Mouse (Mus musculus) kidney, postnatal 10 days (tissue): Measurements from ENCODE around the gene Zfp664.

Experiments
- DNase-seq: peaks from one replicate; pipeline ENCODE4 v3.0.0; 2021; ENCODE audit warnings: mixed read lengths

Gene Zfp664

DNA sequence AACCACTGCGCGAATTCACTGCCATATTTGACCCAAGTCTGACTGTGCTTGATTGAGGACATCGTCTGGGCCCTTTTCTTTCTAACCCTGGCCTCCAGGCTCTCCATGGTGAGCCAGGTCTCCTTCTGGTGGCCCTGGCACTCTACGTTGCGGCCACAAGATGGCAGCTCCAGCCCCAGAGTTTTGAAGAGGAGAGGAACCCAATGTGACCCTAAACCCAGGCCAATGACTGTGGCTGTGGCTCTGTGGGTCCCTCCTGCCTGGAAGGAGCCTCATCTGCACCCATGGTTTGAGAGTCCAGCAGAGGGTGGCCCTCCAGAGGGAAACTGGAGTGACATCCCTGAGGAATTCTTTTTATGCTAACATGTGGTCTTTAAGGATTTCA is 67.6 kb downstream of the Zfp664 start:
- DNase-seq: peak; percentile 73

DNA sequence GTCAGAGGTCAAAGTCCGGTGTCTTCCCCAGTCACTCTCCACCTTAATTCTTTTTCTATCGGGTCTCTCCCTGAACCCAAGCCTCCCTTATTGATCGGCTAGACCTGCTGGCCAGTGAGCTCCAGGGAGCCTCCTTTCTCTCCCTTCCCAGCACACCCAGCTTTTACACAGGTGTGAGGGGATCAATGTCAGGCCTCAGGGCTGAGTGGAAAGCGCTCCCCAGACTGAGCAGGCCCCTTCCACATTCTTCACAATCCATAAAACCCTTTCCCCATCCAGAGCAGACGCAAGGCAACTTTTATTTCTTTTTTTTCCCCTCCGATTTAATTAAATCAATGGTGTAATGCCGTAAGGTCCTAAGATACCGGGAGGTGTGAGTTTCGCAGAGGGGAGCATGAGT is 68.1 kb downstream of the Zfp664 start:
- no peak for DNase-seq

DNA sequence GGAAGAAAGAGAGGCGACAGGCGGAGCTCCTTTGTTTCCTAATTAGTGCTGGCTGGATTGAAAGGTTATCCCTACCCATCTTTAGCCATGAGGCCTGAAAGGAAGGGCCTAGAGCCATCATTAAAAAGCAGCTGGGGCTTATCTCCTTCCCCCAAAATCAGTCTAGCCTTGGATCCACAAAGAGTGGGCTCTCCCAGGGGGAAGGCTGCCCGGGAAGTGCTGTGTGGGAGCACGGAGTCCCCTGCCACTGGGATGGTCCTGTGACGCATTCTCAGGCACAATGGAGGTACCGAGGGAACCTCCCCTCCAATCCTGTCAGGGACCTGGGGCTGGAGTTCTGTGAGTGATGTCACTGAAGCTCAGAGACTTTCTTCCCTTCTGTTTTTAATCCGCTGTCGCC is 68.6 kb downstream of the Zfp664 start:
- no peak for DNase-seq

DNA sequence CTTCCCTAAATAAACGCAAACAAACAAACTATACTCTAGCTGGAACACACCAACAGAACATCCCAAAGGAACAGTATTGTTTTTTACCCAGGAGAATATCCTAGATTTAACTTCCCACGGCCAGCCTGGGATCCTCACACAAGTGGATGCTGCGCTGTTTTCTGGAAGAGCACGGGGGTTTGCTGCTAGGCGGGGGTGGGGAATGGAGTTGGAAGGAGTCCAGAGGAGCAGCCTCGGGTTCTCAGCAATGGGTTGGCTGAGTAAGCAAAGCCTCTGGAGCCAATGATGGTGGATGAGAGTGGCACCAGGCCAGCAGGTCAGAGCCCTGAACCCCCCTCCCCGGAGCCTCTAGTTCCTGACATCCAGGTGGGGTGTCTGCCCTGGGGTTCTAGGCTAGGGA is 72.1 kb downstream of the Zfp664 start:
- no peak for DNase-seq

DNA sequence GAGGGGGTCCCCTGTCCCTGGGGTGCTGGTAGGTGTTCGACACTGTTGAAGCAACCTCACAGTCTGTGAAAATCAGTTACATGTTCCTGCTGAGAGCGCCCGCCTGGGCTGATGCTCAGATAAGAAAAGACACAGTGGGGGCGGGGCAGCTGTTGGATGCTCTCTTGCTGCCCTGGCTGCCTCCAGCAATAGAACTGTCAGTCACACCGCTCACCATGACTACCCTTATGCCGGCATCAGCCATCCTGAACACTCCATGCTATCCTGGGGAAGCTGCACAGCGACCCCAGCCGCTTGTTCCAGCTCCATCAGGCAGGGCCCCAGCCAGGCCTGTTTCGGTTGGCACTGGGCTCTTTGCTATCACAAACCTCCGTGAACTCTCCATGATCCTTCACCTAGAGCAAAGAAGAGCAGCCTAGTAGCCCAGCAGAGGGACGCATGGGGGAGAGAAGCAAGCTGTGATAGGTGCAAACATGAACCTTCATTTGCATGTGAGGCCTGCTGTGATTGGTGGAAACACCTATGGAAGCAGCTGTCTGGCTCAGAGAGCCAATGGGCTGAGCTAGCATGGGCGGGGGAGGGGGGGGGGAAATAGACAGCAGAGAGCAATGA is 80.8 kb downstream of the Zfp664 start:
- no peak for DNase-seq

DNA sequence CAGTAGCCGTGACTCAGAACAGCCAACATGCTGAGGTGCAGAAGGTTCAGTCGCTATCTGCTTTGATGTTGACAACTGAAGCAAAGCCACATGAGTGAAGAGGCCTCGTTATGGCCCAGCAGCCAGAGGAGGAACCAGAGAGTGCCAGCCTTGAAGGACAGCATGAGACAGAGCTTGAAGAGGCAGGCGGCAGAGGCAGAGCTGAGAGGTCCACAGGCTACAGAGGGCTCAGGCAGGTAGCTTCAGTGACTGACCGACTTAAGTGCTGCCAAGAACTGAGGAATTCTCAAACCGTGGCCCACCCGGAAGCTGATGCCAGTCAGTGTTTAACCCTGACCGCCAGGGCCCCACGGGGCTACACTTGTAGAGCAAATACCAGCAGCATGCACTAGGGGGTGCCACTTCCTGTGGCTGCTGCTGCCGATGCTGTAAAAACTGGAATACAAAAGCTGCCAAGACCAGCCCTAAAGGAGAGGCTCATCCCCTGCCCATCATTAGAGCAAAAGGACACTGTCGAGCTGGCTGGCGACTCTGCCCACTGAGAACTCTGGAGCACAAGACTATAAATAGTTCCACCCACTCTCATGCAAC is 81.4 kb downstream of the Zfp664 start:
- peak; percentile 81 for DNase-seq

DNA sequence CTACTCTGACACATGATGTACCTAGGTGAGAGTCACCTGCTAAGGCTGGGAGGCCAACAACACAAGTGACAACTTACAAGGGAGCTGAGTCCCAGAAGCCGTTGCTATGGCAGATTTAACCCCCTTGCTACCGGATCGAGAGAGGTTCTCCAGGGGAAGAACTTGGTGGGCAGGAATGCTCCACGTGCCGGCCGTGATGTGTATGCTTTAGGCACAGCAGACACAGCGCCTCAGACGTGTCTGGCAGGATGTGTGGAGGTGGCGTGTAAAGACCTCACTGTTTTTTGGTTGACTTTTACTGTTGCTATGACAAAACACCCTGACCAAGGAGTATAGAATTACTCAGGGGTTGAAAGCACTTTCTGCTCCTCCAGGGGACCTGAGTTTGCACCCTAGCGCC is 81.9 kb downstream of the Zfp664 start:
- DNase-seq: no peak

DNA sequence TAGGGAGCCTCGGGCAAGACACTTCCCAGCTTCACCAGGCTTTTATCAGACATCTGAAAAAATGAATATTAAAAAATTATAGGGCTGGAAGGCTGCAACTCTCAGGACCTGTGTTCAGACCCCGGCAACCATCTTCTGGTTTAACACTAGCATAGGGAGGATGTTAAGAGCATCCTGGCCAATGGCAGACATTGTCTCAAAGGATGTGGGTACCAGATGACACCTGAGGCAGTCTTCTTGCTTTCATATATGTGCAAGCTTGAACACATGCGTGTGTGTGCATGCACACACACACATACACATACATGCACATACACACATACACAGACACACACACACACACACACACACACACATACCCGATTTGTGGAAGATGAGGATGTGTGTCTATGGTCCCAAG is 82.6 kb downstream of the Zfp664 start:
- DNase-seq: no peak

DNA sequence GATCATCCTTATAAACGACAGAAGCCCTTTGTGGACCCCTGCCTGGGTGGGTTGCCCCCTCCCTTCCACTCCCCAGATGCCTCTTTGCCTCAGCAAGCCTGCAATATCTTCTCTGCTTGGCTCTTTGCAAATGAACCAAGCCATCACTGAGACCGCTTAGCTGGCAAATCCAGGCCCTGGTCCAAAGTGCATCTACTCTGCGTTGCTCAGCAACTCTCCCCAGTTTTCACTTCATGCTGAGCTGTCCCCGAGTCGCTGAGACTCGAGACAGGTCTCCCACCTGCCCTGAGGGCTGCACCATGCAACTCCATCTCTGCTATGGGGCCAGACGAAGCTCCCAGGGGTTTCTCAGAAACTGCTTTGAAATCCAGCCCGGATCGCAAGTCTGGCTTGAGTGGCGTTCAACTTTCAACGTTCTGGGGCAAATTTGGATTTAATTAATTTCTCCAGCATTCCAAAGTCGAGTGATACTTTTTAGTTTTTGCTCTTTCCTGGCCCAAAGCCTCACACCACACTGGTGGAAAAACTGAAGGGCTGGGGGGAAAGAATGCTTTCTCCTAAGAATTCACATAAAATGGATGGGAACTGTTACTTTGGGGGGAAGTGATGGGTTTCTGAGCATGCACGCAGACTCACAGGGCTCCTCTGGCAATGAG is 88.3 kb downstream of the Zfp664 start:
- no peak for DNase-seq

DNA sequence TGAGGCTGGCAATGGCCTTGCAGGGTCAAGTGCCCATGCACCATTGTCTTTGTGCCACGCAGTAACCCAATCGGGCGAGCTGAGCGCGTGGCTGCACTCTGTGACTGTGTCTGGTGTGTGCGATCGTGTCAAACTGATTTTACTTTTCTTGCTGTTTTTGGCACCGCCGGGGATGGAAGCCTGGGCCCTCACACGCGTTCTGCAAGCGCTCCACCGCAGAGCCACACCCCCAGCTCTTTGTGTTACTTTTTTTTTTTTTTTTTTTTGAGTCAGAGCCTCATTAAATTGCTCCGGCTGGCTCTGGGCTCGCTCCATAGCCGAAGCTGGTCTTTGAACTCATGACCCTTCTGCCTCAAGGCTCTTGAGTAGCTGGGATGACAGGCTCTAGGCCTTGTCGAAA is 88.8 kb downstream of the Zfp664 start:
- DNase-seq: peak; percentile 32
